Mouse (Mus musculus) ovary, adult 2 months (tissue): ENCODE results near the gene Kif17. TPM values are rescaled to one million over a fixed set of nuclear protein-coding genes. Genes with fewer than 3 reads are reported as not detected.

ENCODE experiments used
- polyA plus RNA-seq: library from polyadenylated mRNA; depleted of rRNA; stranded (reverse); fragments of >200 nt; gene quantifications from 2 replicates; pipeline ENCODE4 v1.2.3, GENCODE M21; 2012; rRNA removed

The Kif17 gene
- polyA plus RNA-seq = 4.1 and 4.5 TPM in 2 replicates

DNA sequence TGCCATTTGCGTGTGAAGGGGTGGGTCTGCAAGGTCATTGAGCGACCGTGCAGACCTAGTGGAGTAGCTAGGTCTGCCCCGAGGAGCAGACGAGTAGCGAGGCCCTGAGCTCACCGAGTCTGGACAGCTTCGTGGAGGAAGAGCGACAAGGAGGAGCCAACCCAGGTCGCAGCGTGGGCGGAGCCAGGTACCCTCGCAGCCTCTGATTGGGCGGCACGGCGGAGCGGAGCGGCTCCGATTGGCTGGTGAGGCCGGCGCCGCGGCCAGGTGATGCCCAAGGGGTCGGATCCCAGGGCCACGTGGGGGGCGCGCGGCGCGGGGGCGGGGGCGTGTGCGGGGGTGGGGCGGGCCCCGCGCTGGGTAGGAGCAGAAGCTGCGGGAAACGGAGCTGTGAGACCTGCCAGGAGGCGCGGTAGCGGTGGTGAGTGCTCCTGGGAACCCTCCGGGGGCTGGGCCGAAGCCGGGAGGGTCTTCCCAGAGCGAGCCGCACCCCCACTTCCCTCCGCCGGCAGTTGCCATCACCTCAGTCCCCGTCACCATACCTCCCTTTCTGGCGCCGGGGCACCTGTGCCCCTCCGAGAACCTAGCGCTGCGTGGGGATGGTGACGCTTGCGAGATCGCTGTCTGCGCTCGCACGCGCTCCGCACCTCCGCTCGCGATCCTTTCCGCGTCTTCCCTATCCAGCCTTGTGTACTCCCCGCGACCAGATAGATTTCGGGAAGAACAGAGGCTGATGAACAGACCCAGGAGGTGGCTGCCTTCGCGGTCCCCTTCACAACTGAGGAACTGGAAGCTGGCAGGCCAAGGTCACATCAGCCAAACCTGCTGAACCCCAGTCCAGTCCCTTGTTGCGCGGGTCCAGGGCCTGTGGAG is at the start of gene Kif17, which contains the start of gene Sh2d5:
TSS of gene Kif17 (plus strand) at position 348 of the 873 bp plus-strand sequence.
TSS of gene Sh2d5 (plus strand) at position 316 of the 873 bp plus-strand sequence.

DNA sequence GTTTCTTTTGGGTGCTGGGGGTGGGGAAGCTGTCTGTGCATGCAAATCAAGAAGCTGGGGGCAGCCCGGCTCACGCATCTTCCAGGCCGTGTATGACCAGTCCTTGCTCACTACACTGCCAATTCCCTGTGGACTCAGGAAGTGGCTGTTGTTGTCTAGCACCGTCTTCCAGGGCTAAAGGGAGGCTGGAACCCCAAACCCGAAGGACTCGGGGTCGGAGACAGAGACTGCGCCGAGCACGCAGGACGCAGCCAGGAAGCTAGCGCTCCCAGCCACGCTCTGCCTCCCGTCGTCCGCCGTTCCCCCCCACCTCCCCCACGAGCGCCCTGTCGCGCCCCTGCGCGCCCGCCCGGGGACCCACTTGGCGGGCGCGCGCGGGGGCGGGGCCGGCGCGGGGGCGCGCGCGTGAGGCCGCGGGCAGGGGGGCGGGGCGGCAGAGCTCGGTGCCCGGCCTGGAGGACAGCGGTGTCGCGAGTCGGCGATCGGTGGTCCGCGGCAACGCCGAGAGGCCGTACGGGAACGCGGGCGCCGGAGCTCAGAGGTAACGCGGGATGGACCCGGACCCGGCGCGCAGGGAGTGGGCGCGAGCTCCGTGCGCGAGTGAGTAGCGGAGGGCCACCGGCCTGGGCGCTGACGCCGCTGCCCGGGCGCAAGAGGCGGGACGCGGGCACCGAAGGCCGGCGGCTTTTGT is 33.9 kb upstream of the Kif17 start, which contains the start of gene Hp1bp3:
TSS of gene Hp1bp3 (plus strand) at position 97 of the 691 bp plus-strand sequence.

DNA sequence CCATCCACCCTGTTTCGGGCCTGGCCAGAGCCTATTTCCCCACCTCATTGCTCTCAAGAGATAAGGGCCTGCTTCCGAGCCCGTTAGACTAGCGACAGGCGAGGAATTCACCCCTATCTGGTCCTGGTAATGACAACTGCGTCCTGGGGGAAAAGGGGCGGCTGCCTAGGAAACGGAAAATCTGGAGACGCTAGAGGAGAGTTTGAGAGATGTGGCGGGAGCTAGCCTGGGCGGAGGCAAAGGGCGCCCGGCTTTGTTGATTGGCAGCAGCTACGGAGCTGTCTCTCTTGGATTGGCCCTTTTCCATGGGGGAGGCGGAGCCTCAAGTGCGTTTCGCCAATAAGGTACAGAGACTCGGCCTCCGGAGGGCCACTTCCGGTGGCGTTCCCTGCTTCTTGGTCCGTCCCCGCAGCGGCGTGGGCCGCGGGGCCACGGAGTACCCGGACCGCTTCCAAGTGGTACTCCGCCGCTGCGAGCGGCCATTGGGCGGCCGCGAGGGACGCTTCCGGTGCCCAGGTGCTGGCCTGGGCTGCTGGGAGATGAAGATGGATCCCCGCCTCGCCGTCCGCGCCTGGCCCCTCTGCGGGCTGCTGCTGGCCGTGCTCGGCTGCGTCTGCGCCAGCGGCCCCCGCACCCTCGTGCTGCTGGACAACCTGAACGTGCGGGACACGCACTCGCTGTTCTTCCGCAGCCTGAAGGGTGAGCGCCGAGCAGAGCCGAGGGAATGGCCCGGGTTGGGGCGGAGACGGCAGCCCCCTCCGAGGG is 54.3 kb downstream of the Kif17 start, which contains the start of gene Ddost:
TSS of gene Ddost (plus strand) at position 391 of the 765 bp plus-strand sequence.

DNA sequence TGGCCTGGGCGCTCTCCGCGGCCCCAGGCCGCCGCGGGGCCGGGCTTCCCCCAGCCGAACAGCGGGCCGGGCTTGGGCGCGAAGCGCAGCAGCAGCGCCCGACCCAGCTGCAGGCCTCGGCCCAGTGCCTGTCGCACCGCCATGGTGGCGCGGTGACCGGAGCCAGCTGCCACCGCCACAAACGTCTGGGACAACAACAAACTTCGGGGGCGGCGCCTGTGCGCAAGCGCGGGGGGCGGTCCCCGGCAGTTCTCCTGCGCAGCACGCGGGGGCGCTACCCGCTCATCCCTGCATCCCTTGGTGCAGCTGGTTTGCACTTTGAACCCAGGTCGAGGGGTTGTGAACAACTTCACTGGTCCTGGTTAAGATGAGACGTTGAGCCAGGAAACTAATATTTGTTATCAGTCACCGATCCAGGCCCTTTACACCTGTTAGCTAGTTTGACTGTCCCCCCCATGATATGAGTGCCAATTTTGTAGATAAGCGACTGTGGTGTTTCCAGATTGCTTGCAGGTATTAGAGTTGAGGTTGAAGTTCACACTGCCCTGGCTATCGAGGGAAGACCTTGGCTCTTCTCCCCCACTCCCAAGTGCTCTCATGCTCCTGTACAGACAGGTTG is 76.0 kb downstream of the Kif17 start, which contains the start of gene Pink1:
TSS of gene Pink1 (minus strand) at position 231 of the 619 bp plus-strand sequence.

Other genes starting within 250 kb of the Kif17 start
- 47.9 and 53.7 TPM in 2 replicates for gene Hp1bp3, start 34.1 kb upstream of the Kif17 start, polyA plus RNA-seq
- gene Sh2d5, start within 50 bp of the Kif17 start, polyA plus RNA-seq = 2.6 and 4.3 TPM in 2 replicates
- gene Ddost, start 54.3 kb downstream of the Kif17 start, polyA plus RNA-seq = 333 and 487 TPM in 2 replicates
- gene Pink1, start 75.9 kb downstream of the Kif17 start, polyA plus RNA-seq = 137 and 183 TPM in 2 replicates
- gene Cda, start 117.6 kb downstream of the Kif17 start, polyA plus RNA-seq = 5.9 and 9.4 TPM in 2 replicates
- 0.18 and 0.33 TPM in 2 replicates for gene Fam43b, start 146.1 kb downstream of the Kif17 start, polyA plus RNA-seq
- gene Mul1, start 184.2 kb downstream of the Kif17 start, polyA plus RNA-seq = 23.0 and 24.5 TPM in 2 replicates
- gene Camk2n1, start 203.9 kb downstream of the Kif17 start, polyA plus RNA-seq = 42.8 and 56.3 TPM in 2 replicates